In genomic region chr6:22020696-22021095, GRCm38 (mm10) we compare ENCODE assay signal across 23 mouse cellular contexts.
"Had no signal": no experiment of that assay in that cellular context is flagged by ENCODE, and none has a peak within 500 bp of the region (broad histone marks: within the 10 kb centered on the region; RNA-seq: fewer than 3 reads in every experiment).

No protein-coding gene starts in this region.

- H3K36me3 ChIP-seq: liver, embryonic 12.5 days; liver, embryonic 15.5 days; lung, embryonic 15.5 days; midbrain, embryonic 10.5 days; neural tube, embryonic 13.5 days; stomach, embryonic 15.5 days had no signal

- H3K27me3 ChIP-seq: liver, embryonic 12.5 days; liver, embryonic 15.5 days; lung, embryonic 15.5 days; megakaryocyte, embryonic 14.5 days; neural tube, embryonic 13.5 days; stomach, embryonic 15.5 days had no signal

- H3K27ac ChIP-seq: kidney, postnatal 0 days; layer of hippocampus, adult 2 months; liver, embryonic 12.5 days; liver, embryonic 15.5 days; lung, embryonic 15.5 days; midbrain, embryonic 10.5 days; neural tube, embryonic 13.5 days; stomach, embryonic 15.5 days had no signal

- H3K9me3 ChIP-seq: liver, embryonic 12.5 days; liver, embryonic 15.5 days; lung, embryonic 15.5 days; megakaryocyte, embryonic 14.5 days; midbrain, embryonic 10.5 days; neural tube, embryonic 13.5 days; stomach, embryonic 15.5 days had no signal

- ATAC-seq: intestine, postnatal 0 days; liver, embryonic 12.5 days had no signal

- H3K4me2 ChIP-seq: liver, embryonic 12.5 days; liver, embryonic 15.5 days; lung, embryonic 15.5 days; neural tube, embryonic 13.5 days; stomach, embryonic 15.5 days had no signal

- H3K9ac ChIP-seq: liver, embryonic 12.5 days; liver, embryonic 15.5 days; lung, embryonic 15.5 days; neural tube, embryonic 13.5 days; stomach, embryonic 15.5 days had no signal

- H3K4me3 ChIP-seq: layer of hippocampus, adult 2 months; liver, embryonic 12.5 days; liver, embryonic 15.5 days; lung, embryonic 15.5 days; megakaryocyte, embryonic 14.5 days; midbrain, embryonic 10.5 days; myocyte; neural tube, embryonic 13.5 days; stomach, embryonic 15.5 days had no signal

- DNase-seq: kidney, adult 2 months; kidney, postnatal 25 days; layer of hippocampus, adult 9-11 months; liver; lung, adult 18-20 months; lung, postnatal 10 days; lung, postnatal 36 days; midbrain, embryonic 14.5 days; retina, postnatal 1 day; right cerebral cortex, postnatal 25 days; spleen, adult 18-20 months; thymus, postnatal 25 days had no signal
